Mouse (Mus musculus) retina, adult 2 months (tissue): ENCODE results near the gene Olfr1440.
A peak's percentile ranks its signal among the peaks of the same experiment; 100 is the strongest.

ENCODE experiments used
- DNase-seq: peaks from one replicate; pipeline ENCODE4 v3.0.0-alpha.2; 2012; ENCODE audit warnings: low read depth, low spot score

Olfr1440 gene

DNA sequence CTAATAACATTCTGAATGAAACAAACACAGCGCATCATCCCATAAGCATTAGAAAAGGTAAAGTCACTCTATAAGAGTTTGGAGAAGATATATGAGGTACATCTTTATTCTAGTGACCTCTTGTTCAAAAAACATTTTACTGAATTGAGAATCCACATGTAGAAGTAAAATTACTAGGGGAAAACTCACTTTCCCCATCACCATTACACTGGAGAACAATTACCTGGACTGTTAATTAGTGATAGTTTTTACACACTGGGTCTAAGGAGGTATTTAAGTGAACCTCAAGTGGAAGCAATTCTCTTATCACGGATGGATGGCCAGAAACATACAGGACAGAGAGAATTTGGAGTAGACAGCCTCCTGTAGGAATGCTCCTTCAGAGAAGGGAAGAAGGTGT is at the start of gene Olfr1440:
TSS of gene Olfr1440 (plus strand) at position 301 of the 400 bp plus-strand sequence.
- DNase-seq: no peak

DNA sequence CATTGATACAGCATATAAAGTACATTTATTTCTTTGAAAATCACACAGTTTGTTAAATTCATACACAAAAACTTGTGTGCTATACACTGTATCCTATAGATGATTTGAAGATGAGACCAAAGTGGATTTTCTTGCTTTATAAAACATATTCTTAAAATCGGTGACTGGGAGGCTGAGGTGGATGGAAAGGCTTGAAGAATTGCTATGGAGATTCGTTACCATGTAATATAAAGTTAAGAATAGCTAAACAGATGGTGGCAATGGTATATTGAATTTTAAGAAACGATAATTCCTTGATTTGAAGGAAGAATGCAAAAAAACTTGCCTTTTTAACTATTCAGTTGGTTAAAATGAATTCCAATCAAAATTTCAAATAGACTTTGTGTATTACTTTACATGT is 14.1 kb upstream of the Olfr1440 start:
- no peak for DNase-seq

DNA sequence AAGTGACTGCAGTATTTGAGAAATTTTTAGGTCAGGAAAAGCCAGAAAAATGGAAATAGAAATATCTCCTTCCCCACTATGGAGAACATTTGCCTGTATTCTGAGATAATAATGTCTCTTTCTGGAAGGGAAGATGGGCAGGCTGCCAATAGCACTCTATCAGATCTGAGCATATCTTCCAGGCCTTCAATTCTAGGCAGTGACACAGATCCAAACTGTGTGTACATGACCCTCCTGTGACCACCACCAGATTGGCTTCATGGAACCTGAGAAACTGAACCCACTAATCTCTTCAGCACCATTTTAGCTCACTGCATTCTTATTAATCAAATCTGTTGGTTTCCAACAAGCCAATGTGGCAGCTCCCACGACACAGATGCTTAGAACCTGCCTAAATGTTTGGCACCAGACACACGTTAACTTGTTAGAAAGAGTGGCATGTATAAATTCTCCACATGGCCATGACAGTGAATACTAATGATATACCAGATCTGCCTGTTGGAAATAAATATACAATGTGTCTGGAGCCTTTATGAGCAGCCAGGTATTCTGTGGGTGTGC is 12.5 kb upstream of the Olfr1440 start:
- no peak for DNase-seq

DNA sequence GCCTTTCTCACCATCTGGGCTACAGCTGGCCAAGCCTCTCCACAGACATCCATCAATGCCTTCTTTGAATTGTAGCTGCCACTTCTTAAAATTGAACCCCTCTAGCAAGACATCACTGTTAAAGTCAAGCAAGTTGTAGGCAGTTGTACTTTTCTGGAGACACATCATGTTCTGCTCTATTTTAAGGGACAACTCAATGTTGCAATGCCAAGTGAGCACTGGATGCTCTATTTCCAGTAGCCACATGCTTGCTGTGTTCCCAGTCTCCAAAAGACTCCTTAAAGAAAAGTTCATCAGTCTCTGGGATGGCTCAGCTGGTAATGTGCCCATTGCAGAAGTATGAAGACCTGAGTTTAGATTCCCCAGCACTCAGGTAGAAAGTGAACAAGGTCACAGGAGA is 26.7 kb downstream of the Olfr1440 start:
- DNase-seq: no peak

DNA sequence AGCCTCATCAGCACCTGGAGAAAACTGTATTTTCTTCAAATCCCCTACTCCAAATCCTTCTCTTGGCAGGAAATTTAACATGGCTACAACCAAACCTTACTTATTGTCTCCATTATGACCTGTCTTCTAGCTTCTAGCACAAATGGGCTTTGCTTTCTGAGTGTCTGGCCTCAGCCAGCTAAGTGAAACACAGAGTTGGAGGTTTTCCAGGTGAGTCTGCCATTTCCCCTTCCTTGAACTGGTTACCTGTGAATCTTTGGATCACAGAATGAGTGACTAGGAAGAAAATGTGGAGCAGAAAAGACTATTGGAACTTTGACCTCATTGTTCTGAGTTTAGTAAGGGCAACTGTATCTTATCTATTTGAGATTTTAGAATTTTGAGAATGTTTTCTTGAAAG is 30.3 kb downstream of the Olfr1440 start, which contains the start of gene Olfr1441:
TSS of gene Olfr1441 (plus strand) at position 73 of the 400 bp plus-strand sequence.
- no peak for DNase-seq

- no peak for DNase-seq
Observed at GRCm38 (mm10) chr19:12418312-12418711, 31.2 kb downstream of the Olfr1440 start.

DNA sequence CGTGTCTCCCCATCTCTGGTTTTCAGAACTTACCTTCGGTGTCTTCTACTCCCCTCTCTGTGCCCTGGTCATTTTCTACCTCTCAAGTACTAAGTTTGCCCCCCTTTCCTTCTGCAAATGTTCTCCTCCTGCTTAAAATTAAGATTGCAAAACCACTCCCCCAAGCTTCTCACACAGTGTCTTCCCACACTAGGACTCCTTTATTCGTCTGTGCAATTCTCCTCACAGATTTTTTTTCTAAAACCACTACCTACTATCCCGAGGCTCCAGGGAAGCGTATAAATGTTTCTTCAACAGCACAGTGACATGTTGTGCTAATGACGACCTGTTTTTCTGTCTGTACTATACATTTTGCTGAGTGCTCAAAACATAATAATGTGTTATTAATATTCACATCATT is 33.5 kb downstream of the Olfr1440 start:
- no peak for DNase-seq

DNA sequence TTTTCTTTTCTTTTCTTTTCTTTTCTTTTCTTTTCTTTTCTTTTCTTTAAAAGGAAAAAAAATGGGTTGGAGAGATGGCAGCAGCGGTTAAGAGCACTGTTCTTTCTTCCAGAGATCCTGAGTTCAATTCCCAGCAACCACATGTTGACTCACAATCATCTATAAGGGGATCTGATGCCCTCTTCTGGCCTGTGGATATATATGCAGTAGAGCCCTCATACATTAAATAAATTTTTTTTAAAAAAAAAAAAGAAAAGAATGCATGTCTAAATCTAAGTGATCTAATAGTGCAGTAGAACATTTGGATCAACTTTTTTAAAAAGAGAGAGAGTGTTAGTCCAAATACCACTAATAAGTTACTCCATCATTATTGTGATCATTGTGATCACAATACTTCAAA is 34.6 kb downstream of the Olfr1440 start:
- DNase-seq: no peak

DNA sequence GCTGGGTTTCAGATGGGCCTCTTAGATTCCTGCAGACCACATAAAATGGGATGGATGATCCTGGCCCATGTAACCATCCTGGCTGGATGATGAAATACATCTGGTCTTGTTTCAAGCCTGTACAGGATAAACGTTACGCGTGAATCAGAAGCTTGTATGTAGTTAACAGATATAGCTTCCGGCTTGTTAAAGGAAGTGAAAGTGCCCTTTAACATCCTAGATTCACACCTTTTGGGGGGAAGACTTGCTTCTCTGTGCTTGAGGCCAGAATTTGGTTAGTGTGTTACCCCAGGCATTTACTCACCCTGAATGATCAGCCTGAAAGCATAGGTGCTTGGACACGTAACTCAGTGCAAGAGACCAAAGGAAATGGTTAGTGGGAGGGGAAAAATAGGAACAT is 40.0 kb downstream of the Olfr1440 start:
- no peak for DNase-seq

GRCm38 (mm10) chr19:12427605-12428004 is 40.5 kb downstream of the Olfr1440 start, which contains the start of gene Pfpl:
TSS of gene Pfpl (plus strand) at chr19:12427905.
- no peak for DNase-seq

GRCm38 (mm10) chr19:12433033-12433432 is 46.0 kb downstream of the Olfr1440 start:
- peak; percentile 8 for DNase-seq

- no peak for DNase-seq
Observed at GRCm38 (mm10) chr19:12435011-12435416, 47.9 kb downstream of the Olfr1440 start.

- no peak for DNase-seq
Observed at GRCm38 (mm10) chr19:12435750-12436524, 48.9 kb downstream of the Olfr1440 start.

- no peak for DNase-seq
Observed at GRCm38 (mm10) chr19:12439581-12439980, 52.5 kb downstream of the Olfr1440 start.

- DNase-seq: no peak
Observed at GRCm38 (mm10) chr19:12440103-12440725, 53.1 kb downstream of the Olfr1440 start.

DNA sequence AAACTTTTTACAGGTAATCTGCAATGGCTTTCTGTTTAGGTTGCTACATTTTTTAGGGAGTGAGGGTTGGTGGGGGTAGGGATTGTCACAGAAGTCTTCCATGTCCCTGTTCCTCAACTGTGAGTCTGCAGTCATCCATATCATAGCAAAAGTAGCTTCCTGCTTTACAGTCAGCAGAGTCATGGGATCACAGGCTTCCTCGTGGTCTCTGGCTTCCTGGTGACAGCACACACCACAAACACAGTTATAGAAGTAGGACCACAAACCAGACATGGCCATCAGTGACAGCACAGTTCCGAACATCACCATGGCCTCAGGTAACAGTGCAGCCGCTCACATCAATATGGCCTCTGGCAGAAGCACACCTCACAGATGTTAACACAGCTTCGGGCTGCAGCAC is 55.5 kb downstream of the Olfr1440 start:
- DNase-seq: no peak

- DNase-seq: no peak
Observed at GRCm38 (mm10) chr19:12445014-12445413, 57.9 kb downstream of the Olfr1440 start.
